Mouse (Mus musculus) cerebellum, postnatal 36 days (tissue): ENCODE data around the gene Nup160.

Experiments
- DNase-seq, 2 experiments: peaks; one replicate each; pipeline ENCODE4 v3.0.0; 2021 to 2022; ENCODE audit warnings: mixed read lengths in 2 of 2

The Nup160 gene

GRCm38 (mm10) chr2:90677007-90677406 lies at the start of gene Nup160:
Gene Nup160, plus strand, starts transcription at chr2:90677215.
- no peak for DNase-seq

DNA sequence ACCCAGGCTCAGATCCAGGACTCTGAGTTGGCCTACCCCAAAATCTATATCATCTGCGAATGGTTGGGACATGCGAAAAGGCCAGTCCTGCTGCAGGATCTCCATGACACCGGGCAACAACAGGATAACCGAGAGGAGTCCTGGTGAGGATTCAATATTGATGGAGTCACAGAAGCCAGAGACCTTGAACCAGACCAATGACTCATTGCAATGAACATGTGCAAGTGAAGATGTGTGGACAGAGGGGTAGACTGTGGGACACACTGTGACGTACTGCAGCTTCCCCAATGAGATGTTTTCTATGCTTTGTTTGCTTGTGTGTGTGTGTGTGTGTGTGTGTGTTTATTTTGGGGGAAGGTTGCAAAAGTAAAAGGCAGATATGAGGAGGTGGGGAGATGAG lies 48.8 kb upstream of the Nup160 start:
- no peak for DNase-seq

DNA sequence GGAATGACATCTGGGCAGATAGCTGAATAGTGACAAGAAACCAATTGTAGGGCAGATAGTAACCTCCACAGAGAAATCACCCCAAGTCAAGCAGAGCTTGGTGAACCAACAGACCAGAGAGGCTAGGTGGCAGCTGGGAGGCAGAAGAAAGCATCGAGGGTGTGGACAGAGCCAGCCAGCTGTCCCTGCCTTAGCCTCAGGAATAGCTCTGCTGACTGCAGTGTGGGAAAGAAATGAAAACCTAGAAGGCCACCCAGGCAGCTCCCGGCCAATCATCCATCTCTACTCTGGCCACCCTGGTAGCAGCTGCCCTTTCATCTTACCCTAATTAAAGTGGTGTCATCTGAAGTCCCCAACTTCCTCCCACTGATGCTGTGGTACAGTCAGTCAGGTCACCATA lies 47.5 kb upstream of the Nup160 start:
- DNase-seq, result no peak

DNA sequence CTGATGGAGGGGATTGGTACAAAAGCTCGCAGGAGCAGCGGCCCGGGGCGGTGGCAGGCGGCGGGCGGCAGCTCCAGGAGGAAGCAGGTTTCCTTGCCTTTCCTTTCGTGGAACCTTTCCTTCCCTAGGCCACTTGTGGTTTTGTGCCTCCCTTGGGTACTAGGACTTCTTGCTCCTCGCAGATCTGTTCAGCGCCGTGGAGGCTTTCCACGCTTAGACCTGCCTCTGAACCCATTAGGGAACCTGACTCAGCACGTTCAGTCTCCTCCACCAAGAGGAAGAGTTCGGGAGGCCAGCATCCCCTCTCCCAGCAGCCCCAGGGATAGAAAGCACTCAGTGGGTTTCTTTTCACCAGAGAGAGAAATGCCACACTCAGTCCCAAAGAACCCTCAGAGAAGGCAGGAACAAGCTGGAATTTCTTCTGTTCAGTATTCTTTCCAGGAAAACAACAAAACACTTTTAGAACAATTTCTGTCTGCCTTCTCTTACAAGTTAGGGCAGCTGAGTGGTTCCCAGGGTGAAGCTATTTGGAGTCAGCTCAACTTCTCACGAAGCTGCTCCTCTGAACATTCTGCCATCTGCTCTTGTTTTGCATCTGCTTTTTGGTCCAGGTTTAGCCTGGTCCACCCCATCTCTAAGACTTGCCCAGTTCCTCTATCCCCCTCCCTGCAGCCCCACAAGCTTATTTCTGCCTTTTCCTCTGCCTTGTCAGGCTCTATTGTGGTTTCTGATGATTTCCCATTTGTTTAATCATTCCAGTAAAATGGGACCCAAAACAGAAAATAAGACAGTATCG lies 44.9 kb upstream of the Nup160 start:
- DNase-seq, result no peak

DNA sequence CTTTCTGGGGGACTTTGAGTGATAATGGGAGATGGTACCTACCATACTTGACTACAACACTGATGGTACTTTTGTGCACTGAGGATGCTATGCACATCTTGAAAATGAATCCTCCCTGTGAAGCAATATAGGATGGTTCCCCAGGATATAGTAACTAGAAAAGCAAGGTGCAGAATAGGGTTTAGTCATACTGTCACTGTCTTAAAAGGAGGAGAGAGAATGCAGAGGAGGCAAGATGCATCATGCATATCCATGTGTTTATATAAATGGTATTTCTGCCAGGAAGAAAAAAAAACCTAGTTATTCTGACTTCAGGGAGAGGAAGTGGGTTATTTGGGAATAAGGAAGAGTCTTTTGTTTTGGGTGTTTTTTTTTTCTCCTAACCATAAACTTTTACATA lies 42.3 kb upstream of the Nup160 start:
- DNase-seq, result no peak

- DNase-seq, result no peak
Observed at GRCm38 (mm10) chr2:90635085-90635723, 41.8 kb upstream of the Nup160 start.

DNA sequence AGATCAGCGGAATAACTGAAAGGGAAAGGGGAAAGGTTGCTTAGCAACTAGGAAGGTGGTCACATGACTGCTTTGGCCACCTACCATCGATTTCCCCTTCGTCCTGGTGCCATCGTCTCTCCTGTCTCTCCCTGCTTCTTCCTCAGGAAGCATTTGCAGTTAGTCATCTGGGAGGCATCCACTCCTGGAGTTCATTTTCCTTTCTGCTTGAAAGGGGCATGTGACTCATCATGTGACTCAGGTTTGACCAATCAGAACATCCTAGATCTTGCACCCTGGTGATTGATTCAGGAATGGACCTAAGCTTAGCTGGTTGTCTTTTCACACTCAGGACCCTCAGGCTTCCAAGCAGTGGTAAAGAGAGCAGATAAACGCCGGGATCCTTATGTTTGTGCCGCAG lies 40.2 kb upstream of the Nup160 start:
- no peak for DNase-seq

DNA sequence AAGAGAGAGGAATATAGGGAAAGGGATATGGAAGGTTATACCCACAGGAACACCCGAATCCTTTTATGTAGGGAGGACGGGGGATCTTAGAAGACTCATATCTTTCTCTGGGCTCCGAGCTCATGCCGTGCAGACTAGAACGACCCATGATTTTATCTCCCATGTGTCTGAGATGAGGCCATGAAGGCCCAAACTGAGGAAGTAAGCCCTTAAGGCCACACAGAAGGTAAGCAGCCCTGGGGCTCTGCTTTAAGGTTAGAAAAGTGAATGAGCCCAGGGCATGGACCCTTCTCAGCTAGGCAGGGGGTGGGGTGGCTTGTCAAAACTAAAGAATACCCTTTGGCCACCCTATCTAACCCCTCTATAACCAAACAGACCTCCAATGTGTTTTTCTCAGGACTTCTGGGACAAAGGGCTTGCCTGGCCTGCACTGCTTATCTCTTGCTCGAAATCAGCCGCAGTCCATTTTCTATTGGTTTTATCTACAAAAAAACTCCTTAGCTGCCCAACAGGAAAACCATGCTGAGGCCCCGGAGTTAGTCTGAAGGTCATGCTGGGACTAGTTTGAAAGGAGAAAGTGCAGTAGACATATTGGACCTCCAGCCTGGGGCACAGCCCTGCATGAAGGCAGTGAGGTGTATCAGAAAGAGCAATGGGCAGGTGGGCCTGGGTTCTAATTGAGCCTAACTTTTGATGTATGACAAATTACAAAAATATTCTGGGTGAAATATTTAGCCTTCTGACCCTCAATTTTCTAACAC lies 37.8 kb upstream of the Nup160 start:
- DNase-seq, result no peak

DNA sequence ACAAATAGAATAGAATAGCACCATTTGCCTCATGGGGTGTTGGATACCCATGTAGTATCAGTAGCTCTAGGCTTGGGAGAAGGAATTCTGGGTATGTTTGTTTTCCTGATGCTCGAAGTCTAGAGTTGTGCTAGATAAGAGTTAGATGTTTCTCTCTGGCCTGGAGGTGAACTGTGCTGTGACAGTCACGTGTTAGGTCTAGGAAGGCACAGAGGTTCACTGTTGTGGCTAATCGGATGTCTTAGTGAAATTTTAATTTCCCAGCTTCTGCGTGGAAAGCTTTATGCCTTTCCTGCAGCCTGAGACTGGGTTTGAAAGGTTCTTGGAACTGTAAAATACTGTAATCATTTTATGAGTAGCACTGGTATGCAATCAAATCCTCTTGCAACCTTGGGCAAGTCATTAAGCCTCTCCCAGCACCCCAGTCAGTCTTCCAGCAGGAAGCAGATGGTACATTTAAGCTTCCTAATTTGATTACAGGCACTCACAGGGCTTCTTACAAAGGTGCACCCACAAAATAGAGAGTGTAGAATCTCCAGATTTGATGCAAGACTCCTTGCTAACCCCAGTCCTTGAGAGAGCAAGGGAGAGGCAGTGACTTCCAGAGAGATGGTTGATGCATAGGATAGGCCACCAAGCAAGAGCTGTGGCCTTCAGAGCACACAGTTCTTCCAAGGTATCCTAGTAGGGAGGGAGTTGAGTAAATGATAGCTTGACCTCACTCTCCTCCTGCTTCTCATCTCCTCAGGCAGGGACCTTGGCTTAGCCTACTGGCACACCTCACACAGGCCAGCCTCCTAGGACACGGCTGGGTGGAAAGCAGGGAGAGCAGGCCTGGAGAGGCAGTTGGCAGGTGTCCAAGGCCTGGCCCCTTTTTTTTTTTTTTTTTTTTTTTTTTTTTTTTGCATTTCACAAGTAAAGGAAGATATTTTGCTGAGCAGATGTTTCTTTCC lies 37.0 kb upstream of the Nup160 start:
- DNase-seq, result no peak

DNA sequence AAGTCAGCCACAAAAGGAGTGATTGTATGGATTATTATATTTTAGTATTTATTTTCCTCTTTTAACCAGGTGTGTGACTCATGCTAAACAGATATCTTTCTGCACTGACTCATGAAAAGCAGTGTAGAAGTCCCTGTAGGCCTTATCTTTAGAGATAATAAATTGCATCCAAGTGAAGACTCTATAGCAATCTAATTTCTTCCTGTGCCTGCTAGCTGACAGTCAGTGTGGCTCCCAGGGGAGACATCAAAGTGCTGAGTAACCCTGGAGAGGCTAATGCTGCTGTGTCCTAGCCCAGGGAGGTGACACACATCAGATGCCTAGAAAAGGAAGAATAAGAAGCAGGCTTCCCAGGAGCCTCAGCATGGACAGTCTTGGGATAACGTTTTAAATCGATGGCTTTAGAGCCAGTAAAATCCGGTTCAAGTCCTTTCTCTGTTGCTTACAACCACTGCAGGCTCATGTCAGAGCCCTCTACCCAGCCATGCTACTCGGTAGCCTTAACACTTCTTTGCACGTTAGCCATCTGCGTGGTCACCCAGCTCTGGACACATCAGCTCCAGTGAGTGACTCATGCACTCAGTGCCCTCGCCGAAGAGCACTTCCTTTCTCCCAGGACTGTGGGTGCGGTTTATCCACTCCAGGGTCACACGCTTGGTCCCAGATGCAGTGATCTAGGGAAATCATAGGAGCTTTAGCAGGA lies 35.9 kb upstream of the Nup160 start:
- DNase-seq, result no peak

- no peak for DNase-seq
Observed at GRCm38 (mm10) chr2:90641710-90642039, 35.3 kb upstream of the Nup160 start.

DNA sequence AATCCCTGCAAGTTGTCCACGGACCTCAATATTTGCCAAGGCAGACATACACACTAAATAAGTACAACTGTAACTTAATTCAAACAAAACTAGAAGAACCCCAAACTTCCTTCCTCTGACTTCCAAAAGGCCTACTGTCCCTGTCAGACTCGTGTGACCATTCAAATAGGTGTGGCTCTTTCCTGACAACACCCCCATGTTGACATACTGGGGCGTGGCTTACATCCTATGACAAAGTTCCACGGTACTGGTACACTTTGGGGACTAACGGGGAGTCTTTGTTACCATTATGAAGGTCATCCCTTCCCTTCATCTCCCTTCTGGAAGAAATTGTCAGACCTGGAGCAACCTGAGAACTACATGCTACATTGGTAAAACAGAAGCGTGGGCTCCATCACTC lies 29.9 kb upstream of the Nup160 start:
- DNase-seq, result no peak

DNA sequence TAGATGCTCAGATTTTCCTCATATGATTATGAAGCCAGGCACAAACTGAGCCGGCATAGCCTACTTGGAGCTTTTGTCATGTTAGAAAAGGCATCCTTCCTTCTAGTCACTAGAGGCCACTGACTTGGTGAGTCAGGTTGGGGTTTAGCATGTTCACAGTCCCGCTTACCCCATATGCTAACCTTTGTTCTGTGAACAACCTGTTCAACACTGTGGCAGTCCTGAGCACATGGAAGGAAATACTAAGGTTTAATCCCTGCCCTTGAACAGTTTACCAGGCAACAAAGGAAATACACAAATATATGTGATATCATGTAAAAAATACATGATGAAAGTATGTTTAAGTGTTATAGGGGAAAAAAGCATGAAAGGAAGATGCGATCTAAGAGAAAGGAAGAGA lies 27.6 kb upstream of the Nup160 start:
- no peak for DNase-seq

- no peak for DNase-seq
Observed at GRCm38 (mm10) chr2:90649965-90650364, 27.1 kb upstream of the Nup160 start.

GRCm38 (mm10) chr2:90652101-90652500 lies 24.9 kb upstream of the Nup160 start:
- no peak for DNase-seq

GRCm38 (mm10) chr2:90652993-90653392 lies 24.0 kb upstream of the Nup160 start:
- DNase-seq, result no peak

GRCm38 (mm10) chr2:90655449-90655848 lies 21.6 kb upstream of the Nup160 start:
- DNase-seq, result no peak

DNA sequence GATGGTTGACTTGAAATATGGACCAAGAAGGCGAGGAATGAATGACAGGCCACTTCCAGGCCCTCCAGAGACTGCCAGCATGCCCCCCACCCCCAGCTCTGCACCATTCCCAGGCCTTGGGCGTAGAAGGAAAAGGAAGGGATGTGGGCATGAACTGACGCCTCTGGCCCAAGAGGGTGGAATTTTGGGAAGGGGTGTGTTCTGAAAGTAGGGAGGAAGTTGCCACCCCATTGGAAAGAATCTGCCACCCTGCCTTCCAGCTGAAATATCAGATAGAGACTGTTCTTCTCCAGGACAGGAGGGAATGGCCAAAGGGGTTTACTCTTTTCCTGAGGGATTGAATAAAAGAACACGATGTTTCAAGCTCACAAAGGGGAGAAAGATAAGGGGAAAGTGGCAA lies 18.4 kb upstream of the Nup160 start:
- DNase-seq, result no peak

GRCm38 (mm10) chr2:90659016-90659415 lies 18.0 kb upstream of the Nup160 start:
- no peak for DNase-seq

DNA sequence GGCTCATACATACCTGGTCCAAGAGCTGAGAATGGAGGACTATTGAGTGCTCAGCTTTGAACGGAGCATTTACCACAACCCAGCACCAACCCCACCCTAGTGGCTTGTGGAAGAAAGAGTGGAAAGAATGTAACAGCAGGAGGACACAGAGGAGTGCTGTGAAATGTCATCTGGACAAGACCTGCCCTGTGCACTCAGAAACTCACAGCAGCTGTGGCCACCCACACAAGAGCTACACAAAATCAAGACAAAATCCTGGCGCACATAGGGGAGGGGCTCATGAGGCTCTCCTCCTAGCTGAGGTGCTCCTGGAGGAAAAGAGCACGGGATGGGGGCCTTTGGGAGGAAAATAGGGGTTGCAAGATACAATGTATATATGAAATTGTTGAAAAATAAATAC lies 17.4 kb upstream of the Nup160 start:
- DNase-seq, result no peak

DNA sequence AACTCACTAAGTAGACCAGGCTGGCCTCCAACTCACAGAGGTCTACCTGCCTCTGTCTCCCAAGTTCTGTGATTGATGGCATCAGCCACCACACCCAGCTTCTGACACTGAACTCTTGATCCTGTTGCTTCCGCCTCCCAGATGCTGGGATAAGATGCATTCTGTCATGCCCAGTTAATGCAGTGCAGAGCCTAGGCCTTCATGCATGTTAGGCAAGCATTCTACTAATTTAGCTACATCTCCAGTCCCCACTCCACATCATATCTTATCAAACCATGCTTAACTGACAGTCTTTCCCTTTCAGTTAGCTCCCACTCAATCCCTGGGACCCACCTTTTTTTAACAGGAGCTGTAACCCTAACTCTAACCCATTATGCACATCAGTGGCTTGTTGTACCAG lies 16.1 kb upstream of the Nup160 start:
- DNase-seq, result no peak

DNA sequence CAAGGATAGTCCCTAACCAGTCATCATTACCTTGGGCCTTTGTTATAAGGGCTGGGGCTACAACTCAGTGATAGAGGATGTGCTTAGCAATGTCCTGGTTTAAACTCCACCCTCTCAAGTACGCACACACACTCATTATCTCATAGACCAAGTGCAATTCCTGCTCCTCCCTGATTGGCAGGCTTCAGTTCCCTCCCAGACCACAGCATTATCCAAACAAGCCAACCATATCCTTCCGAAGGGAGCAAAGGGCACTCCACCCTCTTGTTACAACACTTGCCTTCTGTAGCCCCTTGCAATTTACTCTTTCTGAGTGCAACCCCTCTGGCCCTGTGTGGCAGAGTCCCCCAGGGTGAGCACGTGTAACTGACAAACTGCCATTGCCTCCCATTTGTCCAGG lies 15.6 kb upstream of the Nup160 start:
- DNase-seq, result no peak
